Mouse (Mus musculus) testis, adult 10 weeks (tissue): Measurements from ENCODE around the gene Znrd1as. TPM values are rescaled to one million over a fixed set of nuclear protein-coding genes. Genes with fewer than 3 reads are reported as not detected.

ENCODE experiments used
- polyA plus RNA-seq: library from polyadenylated mRNA; stranded (reverse); fragments of 350-450 nt; fragmentation: Illumina TruSeq; extraction: RNeasy Lipid Tissue Mini Kit (QIAGEN cat#74804); gene quantifications from one replicate; pipeline ENCODE4 v1.2.3, GENCODE M21; 2014; ENCODE audit warnings: low read depth, low replicate concordance

The Znrd1as gene
- 458 TPM for polyA plus RNA-seq

DNA sequence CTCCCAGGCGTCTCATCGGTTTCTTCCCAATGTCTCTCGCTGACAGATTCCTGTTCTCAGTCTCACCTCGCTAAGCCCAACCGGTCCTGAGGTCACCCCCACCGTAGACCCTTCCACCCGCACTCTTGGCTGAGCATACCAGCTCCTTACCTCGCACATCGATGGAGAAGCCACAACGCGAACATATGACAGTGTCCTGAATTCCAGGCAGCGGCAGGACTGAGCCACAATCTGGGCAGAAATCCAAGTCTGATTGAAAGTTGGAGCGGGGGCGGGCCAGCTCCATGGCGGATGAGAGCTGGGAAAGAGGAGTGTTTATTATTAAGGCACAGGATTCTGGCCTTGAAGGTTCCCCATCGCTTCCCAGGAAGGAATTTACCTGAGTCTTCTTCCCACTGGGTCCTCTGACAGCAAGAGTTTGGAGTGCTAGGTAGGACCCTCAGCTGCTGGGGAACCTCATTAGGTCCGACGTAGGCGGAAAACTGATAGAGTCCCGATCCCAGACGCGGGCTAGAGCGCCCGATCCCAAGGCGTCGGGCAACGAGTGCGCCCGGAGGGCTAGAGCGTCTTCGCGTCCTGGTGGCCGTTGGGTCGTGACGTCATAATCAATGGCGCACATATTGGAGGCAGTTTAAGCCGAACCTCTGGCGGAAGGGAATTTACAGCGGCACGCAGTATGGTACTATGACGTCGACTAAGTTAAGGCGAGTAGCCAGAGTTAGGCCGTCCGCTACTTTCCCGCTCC lies at the start of gene Znrd1as, which contains the start of gene Znrd1:
Znrd1as (plus strand) TSS at position 594 of the 745 bp plus-strand sequence.
Znrd1 (minus strand) TSS at position 561 of the 745 bp plus-strand sequence.

GRCm38 (mm10) chr17:36942791-36943471 lies 15.5 kb upstream of the Znrd1as start, which contains the start of gene Rnf39:
TSS of gene Rnf39 (plus strand) at chr17:36942918.

GRCm38 (mm10) chr17:36950981-36951947 lies 7.1 kb upstream of the Znrd1as start, which contains the start of gene Ppp1r11:
TSS of gene Ppp1r11 (minus strand) at chr17:36951741.

DNA sequence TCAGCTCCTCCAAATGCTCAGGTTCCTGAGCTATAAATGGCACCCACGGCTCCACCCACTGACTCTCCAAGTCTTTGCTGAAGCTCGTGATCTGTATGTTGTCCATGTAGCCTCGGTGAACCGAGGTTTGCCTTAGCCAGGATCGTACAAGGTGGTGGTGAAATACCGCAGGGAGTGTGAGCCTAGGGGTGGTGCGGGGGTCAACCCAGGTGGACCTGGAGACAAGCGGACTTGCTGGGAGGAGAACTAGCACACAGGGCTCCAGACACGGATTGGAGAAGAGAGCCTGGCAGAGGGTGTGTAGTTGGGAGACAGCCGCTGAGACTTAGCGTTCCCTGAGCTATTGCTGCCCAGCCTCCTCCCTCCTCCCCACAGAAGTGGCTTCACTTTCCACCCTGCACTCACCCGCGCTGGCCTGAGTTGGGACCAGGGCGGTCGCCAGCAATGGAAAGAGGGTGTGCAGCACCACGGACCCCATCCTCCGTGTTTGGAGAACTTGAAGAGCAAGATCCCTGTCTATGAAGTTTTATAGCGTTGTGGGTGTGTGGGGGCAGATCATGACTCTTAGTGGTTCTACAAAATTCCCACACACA lies 22.9 kb downstream of the Znrd1as start, which contains the start of gene 2410137M14Rik:
2410137M14Rik (minus strand) TSS at position 17 of the 593 bp plus-strand sequence.

DNA sequence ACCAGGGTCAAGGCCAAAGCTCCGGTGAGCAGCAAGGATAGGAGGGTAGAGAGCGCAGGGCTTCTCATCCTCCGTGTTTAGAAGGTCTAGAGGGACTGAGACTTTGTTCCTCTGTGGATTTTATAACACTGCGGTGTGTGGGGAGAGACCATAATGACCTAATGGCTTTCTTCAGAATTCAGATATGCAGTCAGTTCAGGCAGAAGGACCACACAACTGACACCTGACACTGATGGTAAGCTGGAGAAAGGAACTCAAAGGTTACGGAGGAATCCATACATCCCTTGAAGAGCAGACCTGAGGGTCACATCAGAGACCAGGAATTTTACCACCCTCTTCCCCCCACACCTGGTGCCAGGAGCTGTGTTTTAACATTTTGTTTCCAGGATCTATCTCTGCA lies 31.0 kb downstream of the Znrd1as start, which contains the start of gene H2-M5:
H2-M5 (minus strand) TSS at position 101 of the 400 bp plus-strand sequence.

DNA sequence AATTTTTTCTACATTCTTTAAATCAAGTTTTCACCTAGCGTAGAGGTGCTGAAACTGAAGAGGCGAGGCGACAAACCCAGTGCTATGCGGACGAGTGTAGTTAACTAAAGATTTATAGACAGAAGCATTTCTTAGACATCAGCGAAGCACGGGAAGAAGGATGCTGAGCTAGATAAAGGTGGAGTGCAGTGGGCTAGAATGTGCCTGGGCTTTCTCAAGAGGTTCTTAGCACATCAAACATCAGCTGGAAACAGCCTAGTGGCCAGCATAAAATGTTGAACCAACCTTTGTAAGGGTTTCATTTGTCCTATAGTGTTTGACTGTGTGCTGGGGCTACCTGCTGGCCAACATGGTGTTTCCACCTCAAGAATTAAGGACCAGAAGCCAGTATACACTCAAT lies 42.5 kb downstream of the Znrd1as start, which contains the start of gene Zfp57:
Zfp57 (plus strand) TSS at position 301 of the 400 bp plus-strand sequence.

Other genes starting within 250 kb of the Znrd1as start
- gene H2-M10.5, start 185.7 kb upstream of the Znrd1as start, polyA plus RNA-seq: not detected
- gene H2-M10.6, start 146.4 kb upstream of the Znrd1as start, polyA plus RNA-seq: not detected
- gene Trim26, start 121.5 kb upstream of the Znrd1as start, polyA plus RNA-seq: 21.2 TPM
- gene Trim15, start 91.4 kb upstream of the Znrd1as start, polyA plus RNA-seq: not detected
- gene Trim10, start 89.0 kb upstream of the Znrd1as start, polyA plus RNA-seq: not detected
- gene Trim40, start 68.5 kb upstream of the Znrd1as start, polyA plus RNA-seq: not detected
- not detected for gene Trim31, start 60.5 kb upstream of the Znrd1as start, polyA plus RNA-seq
- not detected for gene Rnf39, start 15.7 kb upstream of the Znrd1as start, polyA plus RNA-seq
- 163 TPM for gene Ppp1r11, start 6.9 kb upstream of the Znrd1as start, polyA plus RNA-seq
- gene Znrd1, start within 50 bp of the Znrd1as start, polyA plus RNA-seq: 36.6 TPM
- 0.97 TPM for gene 2410137M14Rik, start 22.6 kb downstream of the Znrd1as start, polyA plus RNA-seq
- 0.97 TPM for gene H2-M5, start 30.9 kb downstream of the Znrd1as start, polyA plus RNA-seq
- 27.4 TPM for gene Zfp57, start 42.6 kb downstream of the Znrd1as start, polyA plus RNA-seq
- not detected for gene Mog, start 64.8 kb downstream of the Znrd1as start, polyA plus RNA-seq
- gene Gabbr1, start 87.4 kb downstream of the Znrd1as start, polyA plus RNA-seq: 10.9 TPM
- gene Olfr90, start 129.9 kb downstream of the Znrd1as start, polyA plus RNA-seq: not detected
- 0.07 TPM for gene Olfr91, start 139.7 kb downstream of the Znrd1as start, polyA plus RNA-seq
- not detected for gene Olfr92, start 161.5 kb downstream of the Znrd1as start, polyA plus RNA-seq
- gene Olfr93, start 202.9 kb downstream of the Znrd1as start, polyA plus RNA-seq: 0.90 TPM
- not detected for gene Ubd, start 235.3 kb downstream of the Znrd1as start, polyA plus RNA-seq
- not detected for gene Olfr94, start 242.4 kb downstream of the Znrd1as start, polyA plus RNA-seq